Mouse (Mus musculus) lung, adult 2 months (tissue): ENCODE data around the gene Tpte. TPM values are rescaled to one million over a fixed set of nuclear protein-coding genes. Genes with fewer than 3 reads are reported as not detected.

Experiments used
- DNase-seq: peaks from one replicate; pipeline ENCODE4 v3.0.0; 2022
- H3K4me1 ChIP-seq: fragments of 200-500 bp; 2 replicates; pipeline ENCODE4 v1.6.1; 2011; ENCODE audit warnings: low read length; ENCODE audit not compliant: control insufficient read depth, insufficient read depth
- H3K4me3 ChIP-seq: fragments of 200-500 bp; replicated peaks from 2 replicates; pipeline ENCODE3; 2011; ENCODE audit warnings: low read depth, mild to moderate bottlenecking, control low read depth, low read length; ENCODE audit errors: extremely low read depth
- CTCF ChIP-seq: fragments of 200-500 bp; IDR thresholded peaks from 2 replicates; pipeline ENCODE4 v1.5.1; 2011; ENCODE audit warnings: mild to moderate bottlenecking, low read length, control low read depth; ENCODE audit not compliant: insufficient read depth
- POLR2A ChIP-seq: fragments of 200-500 bp; IDR thresholded peaks from 2 replicates; pipeline ENCODE4 v1.6.1; 2011; ENCODE audit warnings: low read depth, mild to moderate bottlenecking, control low read depth, low read length, borderline replicate concordance; ENCODE audit errors: extremely low read depth
- WGBS: fragments of 180-500 bp; shearing (Covaris S2); methylation state at CpG from one replicate; pipeline ENCODE4 v1.1.7; 2018; 5-methylcytosine and 5-hydroxymethylcytosine counted together
- polyA plus RNA-seq: library from polyadenylated mRNA; depleted of rRNA; stranded (reverse); fragments of >200 nt; gene quantifications from 2 replicates; pipeline ENCODE4 v1.2.3, GENCODE M21; 2012; rRNA removed

Tpte gene
- not detected in 2 replicates for polyA plus RNA-seq

DNA sequence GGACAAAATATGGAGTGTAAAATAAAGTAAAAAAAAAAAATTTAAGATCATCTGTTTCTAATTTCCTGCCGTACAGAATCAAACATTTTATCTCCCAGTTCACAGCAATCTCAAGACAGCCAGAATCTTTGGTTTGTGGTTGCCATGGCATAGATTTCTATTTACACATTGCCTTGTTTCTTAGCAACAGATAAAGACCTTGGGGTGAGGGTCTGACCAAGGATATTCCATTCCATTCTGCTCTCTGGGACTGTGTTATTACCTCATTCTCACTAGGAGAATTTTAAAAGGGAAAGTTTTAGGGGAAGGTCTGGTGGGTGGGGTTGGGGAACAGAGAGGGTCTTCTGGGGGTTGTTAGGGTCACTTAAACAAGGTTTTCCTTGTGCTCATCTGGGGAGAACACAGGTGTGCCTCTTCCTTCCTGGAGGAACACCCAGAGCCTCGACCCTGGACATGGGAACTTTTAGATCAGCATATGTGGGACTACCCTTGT is at the start of gene Tpte:
Tpte (plus strand) TSS at position 443 of the 493 bp plus-strand sequence.
- 29% methylated on average over 2 of the region's 2 CpGs for WGBS
- TF ChIP-seq POLR2A (no peak), CTCF (no peak)
- DNase-seq: no peak
- Histone ChIP-seq H3K4me3 (no peak within 1 kb of the TSS), H3K4me1 (no peaks in the 10 kb centered on the region)

GRCm38 (mm10) chr8:22242986-22243385 is 40.3 kb upstream of the Tpte start:
- DNase-seq: no peak
- Histone ChIP-seq H3K4me3 (no peak overlapping the region), H3K4me1 (no peaks in the 10 kb centered on the region)
- TF ChIP-seq CTCF (no peak), POLR2A (no peak)
- 75% methylated on average over 9 of the region's 9 CpGs for whole genome bisulfite sequencing

DNA sequence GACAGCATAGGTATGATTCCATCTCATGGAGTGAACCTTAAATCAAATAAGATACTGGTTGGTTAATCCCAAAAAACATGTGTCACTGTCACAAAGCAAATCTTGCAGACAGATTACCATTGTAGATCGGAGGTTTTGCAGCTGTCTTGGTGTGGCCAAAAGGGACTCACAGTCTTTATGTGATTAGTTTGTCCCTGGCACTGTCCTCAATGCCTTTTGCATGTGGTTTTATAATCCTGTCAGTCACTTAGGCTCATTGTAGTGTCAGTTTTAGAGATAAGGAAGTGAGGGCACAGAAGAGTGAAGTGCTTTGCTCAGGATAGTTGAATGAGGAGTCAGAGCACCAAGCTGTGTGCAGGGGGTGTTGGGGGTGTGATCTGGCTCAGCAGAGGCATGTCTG is 37.6 kb upstream of the Tpte start:
- H3K4me3 ChIP-seq: no peak overlapping the region
- 58% methylated on average over 1 of the region's 1 CpGs for WGBS
- H3K4me1 ChIP-seq: no peaks in the 10 kb centered on the region
- TF ChIP-seq POLR2A (no peak), CTCF (no peak)
- no peak for DNase-seq

DNA sequence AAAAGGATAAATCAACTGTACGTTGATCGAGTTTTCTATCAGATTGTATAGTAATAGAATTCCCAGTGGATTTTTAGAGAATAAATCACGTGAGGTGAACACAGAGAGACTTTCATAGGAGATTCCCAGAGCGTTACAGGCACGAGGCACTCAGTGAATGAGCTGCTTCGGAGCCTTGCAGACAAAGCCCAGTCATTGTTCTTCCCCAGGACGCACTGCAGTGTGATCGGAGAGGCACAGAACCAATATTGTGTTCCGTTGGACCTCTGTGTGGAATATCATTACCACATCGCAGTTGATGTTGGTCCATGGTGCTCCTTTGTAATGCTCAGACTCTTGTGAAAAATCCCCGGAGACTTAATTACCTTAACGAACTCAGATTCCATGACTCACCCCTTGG is 35.3 kb upstream of the Tpte start:
- no peak for TF ChIP-seq CTCF
- no peak for TF ChIP-seq POLR2A
- Histone ChIP-seq H3K4me3 (no peak overlapping the region), H3K4me1 (no peaks in the 10 kb centered on the region)
- WGBS: 87% methylated on average over 12 of the region's 12 CpGs
- no peak for DNase-seq

- WGBS: 56% methylated on average over 9 of the region's 9 CpGs
- DNase-seq: no peak
- H3K4me1 ChIP-seq: no peaks in the 10 kb centered on the region
- no peak overlapping the region for H3K4me3 ChIP-seq
- no peak for TF ChIP-seq CTCF
- TF ChIP-seq POLR2A: no peak
Measured at GRCm38 (mm10) chr8:22249080-22249479, 34.2 kb upstream of the Tpte start.

DNA sequence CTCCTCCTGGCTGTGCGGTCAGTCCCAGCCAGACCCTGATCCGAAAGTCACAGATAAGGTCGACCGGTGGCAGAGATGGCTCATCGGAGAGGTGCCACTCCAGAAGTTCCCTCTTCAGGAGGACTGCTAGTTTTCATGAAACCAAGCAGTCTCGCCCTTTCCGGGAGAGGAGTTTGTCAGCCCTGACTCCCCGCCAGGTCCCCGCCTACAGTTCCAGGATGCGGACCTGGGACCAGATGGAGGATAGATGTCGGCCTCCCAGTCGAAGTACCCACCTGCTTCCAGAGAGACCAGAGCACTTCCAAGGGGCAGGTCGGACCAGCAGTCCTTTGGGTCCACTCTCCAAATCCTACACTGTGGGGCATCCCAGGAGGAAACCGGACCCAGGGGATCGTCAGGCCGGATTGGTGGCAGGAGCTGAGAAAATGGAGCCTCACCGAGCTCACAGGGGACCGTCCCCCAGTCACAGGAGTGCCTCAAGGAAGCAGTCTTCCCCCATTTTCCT is 24.2 kb upstream of the Tpte start:
- H3K4me1 ChIP-seq: peaks cover 11% of the 10 kb centered on the region
- no peak for DNase-seq
- 61% methylated on average over 18 of the region's 18 CpGs for WGBS
- no peak overlapping the region for H3K4me3 ChIP-seq
- TF ChIP-seq CTCF (no peak), POLR2A (no peak)

- Histone ChIP-seq H3K4me3 (no peak overlapping the region), H3K4me1 (peaks cover 11% of the 10 kb centered on the region)
- no peak for DNase-seq
- WGBS: 50% methylated on average over 12 of the region's 12 CpGs
- no peak for TF ChIP-seq CTCF
- no peak for TF ChIP-seq POLR2A
Measured at GRCm38 (mm10) chr8:22259531-22259930, 23.7 kb upstream of the Tpte start.

DNA sequence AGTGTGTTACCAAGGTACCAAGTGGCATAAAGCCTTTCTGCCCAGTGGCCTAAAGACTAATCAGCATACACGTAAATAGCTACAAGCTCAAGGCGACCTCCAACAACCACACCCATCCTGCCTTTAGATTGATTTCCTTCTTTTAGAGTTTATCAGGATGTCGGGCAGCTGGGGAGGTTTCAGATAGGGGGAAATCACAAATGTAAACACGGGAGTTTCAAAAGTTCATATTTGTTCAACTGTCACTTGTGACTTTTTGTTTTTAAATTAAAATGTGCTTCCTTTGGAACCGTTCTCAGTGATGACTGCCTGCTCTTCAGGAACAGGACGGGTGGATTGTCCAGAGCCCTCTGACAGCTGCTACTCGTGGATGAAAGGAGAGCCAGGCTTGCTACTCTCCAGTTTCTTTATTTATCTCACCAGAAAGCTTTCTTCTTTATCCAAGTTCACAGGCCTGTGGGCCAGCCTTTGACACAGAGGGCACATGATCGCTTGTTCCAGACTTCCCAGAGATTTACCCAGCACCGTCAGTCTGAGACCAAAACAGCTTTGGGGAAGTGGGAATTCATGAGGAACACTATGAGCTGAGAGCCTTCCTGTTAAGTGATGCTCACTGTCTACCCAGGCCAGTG is 23.0 kb upstream of the Tpte start:
- WGBS: 18% methylated on average over 9 of the region's 9 CpGs
- peak; percentile 22 for DNase-seq
- Histone ChIP-seq H3K4me1 (peaks cover 11% of the 10 kb centered on the region), H3K4me3 (no peak overlapping the region)
- TF ChIP-seq CTCF (no peak), POLR2A (no peak)

DNA sequence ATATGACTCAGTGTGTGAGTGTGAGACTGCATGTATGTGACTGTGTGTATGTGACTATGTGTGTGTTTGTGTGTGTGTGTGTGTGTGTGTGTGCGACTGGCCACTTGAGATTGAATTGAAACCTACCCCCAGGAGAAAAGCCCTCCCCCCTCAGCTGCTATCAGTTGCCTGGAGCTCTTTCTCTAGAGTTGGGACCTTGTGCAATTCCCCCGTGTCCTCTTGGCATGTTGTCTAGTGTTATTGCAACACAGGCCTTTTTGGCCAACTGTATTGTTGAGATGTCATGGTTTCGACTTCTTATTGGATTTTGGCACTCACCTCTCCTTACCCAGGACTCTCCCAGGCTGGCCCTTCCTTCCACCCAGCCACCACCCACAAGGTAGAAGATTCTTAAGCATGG is 21.0 kb upstream of the Tpte start:
- TF ChIP-seq CTCF (no peak), POLR2A (no peak)
- Histone ChIP-seq H3K4me3 (no peak overlapping the region), H3K4me1 (peaks cover 11% of the 10 kb centered on the region)
- peak; percentile 36 for DNase-seq
- WGBS: 48% methylated on average over 3 of the region's 3 CpGs

GRCm38 (mm10) chr8:22264292-22264691 is 18.9 kb upstream of the Tpte start:
- Histone ChIP-seq H3K4me3 (no peak overlapping the region), H3K4me1 (peaks cover 2% of the 10 kb centered on the region; the same call in 1 of the 2 replicates)
- WGBS: 80% methylated on average over 6 of the region's 6 CpGs
- no peak for TF ChIP-seq CTCF
- no peak for TF ChIP-seq POLR2A
- DNase-seq: no peak
